Mouse (Mus musculus): ENCODE results near the gene C2cd4b. TPM values are rescaled to one million over a fixed set of nuclear protein-coding genes. Genes with fewer than 3 reads are reported as not detected.

C2cd4b gene
- total RNA-seq, 2 experiments from 2014 or later, result 1.2 to 1.4 TPM

- intact Hi-C loops (cut with DNase I), result no loop called here
- DNase-seq, result no peak
These were observed 10.2 kb downstream of the C2cd4b start for GRCm38 (mm10) chr9:67769401-67769800.

DNA sequence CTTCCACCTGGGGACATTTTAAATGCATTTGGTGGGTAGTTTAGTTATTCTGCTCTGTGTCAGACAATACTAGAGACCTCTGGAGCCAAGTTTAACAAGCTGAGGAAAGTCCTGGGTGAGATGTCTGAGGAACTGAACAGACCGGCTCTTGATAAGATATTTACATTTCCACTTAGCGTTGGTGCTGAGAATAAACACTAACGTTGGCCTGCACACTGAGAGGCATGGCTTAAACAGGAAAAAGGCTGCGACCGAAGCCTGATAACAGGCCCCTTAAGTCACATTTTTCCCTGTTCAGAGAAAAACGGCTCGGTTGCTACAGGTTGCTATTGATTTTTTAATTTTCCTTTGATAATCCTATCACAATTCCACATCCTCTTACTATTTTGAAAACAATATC is 12.1 kb downstream of the C2cd4b start:
- intact Hi-C loops (cut with DNase I), result no loop called here

DNA sequence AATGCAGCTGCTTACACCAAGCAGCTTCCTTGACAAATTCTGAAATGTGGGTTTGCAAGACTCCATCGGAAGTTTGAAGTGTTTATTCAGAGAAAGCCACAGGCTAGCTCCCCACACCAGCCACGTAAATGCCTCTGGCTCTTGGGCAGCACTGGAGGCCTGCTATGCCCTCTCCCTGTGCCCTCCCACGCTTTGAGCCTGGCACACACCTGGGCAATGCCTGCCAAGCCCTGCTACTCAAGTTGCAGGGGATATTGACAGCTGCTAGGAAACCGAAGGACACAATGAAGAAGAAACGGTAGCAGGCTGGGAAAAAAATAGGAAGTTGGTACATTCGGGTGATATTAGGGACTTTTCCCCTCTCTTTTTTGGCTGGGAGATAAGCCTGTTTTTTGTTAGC is 15.0 kb downstream of the C2cd4b start:
- intact Hi-C loops (cut with DNase I), result no loop called here
- no peak for DNase-seq

More for the DNA sequence above, 12.1 kb downstream of the C2cd4b start:
- no peak for DNase-seq

- intact Hi-C loops (cut with DNase I), result no loop called here
- DNase-seq, result no peak
These were observed 19.3 kb downstream of the C2cd4b start for GRCm38 (mm10) chr9:67778553-67778952.

DNA sequence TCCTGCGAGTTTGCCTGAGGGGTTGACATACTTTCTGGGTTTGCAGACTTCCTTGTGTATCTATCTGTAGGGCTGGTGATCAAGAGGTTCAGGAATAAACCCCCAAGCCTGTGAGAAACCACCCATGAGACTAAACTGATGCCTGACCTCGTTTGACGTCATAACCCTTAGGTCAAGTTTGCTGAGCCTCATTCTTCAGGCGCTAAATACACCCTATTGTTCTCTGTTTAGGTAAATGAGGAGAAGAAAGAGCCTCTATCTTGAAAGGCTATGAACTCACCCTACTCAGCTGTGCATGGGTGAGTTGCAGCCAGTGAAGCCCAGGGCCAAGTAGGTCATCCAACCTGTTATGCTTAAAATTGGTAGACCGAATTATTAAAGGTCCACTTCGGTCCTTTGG is 23.5 kb downstream of the C2cd4b start:
- DNase-seq, result no peak
- intact Hi-C loops (cut with DNase I), result no loop called here

- intact Hi-C loops (cut with DNase I), result no loop called here
- DNase-seq, result no peak
These were observed 24.2 kb downstream of the C2cd4b start for GRCm38 (mm10) chr9:67783464-67783863.

GRCm38 (mm10) chr9:67783925-67784324 is 24.7 kb downstream of the C2cd4b start:
- intact Hi-C loops (cut with DNase I), result no loop called here
- DNase-seq, result no peak

- no peak for DNase-seq
- intact Hi-C loops (cut with DNase I), result no loop called here
These were observed 27.1 kb downstream of the C2cd4b start for GRCm38 (mm10) chr9:67786311-67786710.

GRCm38 (mm10) chr9:67787671-67788070 is 28.4 kb downstream of the C2cd4b start:
- no peak for DNase-seq
- intact Hi-C loops (cut with DNase I), result no loop called here

DNA sequence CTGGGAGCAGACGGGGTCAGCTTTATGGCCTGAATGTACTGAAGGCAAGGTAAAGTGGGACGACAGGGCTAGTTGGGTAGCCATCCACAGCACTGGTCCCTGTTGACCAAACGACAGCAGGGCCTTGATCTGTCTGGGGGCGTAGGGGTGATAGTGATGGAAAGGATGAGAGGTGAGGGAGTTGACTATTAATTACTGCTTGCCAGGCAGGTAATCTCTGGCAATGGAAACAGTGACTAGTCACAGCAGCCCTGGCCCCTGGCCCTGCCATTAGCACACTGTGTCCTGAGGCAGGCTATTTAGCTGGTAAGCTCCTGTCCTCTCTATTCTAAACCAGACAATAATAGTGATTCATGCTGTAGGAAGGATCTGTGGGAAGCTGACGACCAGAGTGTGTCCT is 33.2 kb downstream of the C2cd4b start:
- intact Hi-C loops (cut with DNase I), result no loop called here
- no peak for DNase-seq

GRCm38 (mm10) chr9:67793501-67793900 is 34.3 kb downstream of the C2cd4b start:
- DNase-seq, result no peak
- intact Hi-C loops (cut with DNase I), result no loop called here

- intact Hi-C loops (cut with DNase I), result no loop called here
These were observed 35.0 kb downstream of the C2cd4b start for GRCm38 (mm10) chr9:67794216-67794615.

DNA sequence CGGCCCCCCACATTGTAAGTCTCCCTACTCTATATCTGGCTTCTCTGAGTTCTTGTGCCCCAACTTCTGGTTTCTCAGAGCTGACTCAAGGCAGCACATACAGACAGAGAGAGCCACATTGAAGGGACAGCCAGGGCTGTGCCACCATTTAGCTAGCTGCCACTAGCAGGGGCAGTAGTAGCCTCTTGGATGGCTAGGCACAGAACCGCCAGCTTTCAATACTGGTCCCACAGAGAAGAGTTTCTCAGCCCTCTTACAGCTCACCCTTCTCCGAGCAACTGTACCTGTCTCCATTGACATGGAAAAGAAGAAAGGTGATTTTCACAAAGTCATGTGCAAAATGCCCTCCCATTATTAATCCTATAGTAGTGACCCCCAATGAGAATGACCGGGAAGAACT is 35.4 kb downstream of the C2cd4b start:
- intact Hi-C loops (cut with DNase I), result no loop called here

More at GRCm38 (mm10) chr9:67794216-67794615, 35.0 kb downstream of the C2cd4b start:
- DNase-seq, result no peak

GRCm38 (mm10) chr9:67795205-67795675 is 36.0 kb downstream of the C2cd4b start:
- intact Hi-C loops (cut with DNase I), result no loop called here
- DNase-seq, result no peak

More for the DNA sequence above, 35.4 kb downstream of the C2cd4b start:
- no peak for DNase-seq

DNA sequence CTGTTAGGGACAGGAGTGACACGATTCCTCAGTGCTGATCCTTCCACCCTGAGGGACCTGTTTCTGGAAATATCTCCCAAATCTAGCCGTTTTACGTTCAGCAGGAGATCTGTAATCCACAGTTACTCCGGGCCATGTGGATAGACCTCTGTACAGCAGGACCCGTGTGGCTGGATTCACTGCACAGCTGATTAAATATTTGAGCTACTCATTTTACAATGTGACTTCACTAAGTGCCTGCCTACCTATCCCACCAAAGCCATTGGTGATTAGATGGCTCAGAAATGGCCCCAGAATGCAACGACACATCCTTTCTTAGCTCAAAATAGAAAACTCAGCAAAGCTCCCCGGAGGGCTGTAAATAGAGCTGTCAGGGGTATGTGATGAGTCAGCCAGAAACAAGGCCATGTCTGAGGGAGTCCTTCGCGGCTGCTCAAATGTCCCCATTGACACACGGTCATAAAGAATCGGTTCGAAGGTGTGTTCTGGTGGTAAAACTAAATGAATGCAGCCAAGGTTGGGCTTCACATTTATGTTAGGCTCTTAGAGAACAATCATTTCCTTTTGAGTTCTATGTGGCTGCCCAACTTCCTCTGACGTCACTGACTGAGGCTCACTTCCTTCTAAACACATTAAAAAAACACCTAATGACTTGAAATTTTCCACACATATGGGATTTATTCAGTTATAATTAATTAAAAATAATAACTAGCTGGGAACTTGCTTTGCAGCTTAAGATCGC is 40.0 kb downstream of the C2cd4b start:
- intact Hi-C loops (cut with DNase I), result no loop called here
- DNase-seq, result no peak

DNA sequence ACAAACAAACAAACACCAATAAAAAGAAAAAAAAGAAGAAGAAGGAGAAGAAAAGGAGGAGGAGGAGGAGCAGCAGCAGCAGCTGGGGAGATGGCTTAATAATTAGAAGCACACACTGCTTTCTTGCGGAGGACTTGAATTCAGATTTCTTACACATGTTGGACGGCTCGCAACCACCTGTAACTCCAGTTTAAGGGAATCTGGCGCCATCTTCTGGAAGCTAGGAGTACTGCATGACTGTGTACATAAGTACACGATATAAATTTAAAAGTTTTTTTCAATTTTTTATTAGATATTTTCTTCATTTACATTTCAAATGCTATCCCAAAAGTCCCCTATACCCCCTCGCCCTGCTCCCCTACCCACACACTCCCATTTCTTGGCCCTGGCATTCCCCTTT is 43.0 kb downstream of the C2cd4b start:
- peak; percentile 40 to 74 for DNase-seq
- intact Hi-C loops (cut with DNase I), result loop anchor here (1.0 kb wide), 2 partner anchors 44 to 91 kb away; no protein-coding TSS in a partner anchor

- intact Hi-C loops (cut with DNase I), result no loop called here
- no peak for DNase-seq
These were observed 47.8 kb downstream of the C2cd4b start for GRCm38 (mm10) chr9:67807000-67807399.

DNA sequence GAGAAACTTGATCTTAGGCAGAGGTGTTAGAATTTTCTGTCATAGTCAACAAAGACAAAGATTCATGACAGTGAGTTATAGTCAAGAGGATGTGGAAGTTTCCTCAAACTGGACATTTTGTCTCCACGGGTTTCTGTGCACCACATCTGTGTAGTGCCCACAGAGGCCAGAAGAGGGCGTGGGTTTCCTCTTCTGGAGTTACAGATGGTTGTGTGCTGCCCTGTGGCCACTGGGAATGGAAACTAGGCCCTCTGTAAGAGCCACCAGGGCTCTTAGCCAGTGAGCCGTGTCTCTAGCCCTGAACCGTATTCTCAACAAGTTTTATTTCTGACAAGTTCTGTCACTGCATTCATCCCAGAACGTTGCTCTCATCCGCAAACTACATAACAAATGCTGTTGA is 51.3 kb downstream of the C2cd4b start:
- intact Hi-C loops (cut with DNase I), result no loop called here
- peak in 1 of 2 experiments; percentile 11 for DNase-seq
